Mouse (Mus musculus): ENCODE measurements around the gene Slc26a6.
A peak's percentile ranks its signal among the peaks of the same experiment; 100 is the strongest.

Slc26a6 gene

DNA sequence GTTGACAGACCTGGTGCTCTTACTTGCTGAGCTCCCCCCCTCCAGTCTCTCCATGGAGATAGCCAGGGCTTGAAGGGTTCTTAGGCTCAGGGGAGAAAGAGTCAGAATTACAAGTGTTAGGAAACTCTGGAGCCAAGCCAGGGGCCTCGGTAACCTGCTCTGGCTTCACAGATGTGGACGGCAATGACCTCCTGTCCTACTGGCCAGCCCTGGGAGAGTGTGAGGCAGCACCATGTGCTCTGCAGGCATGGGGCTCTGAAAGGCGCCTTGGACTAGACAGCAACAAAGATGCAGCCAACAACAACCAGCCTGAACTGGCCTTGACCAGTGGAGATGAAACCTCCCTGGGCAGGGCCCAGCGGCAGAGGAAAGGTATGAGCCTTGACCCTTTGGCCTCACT lies 5.7 kb upstream of the Slc26a6 start:
- no peak for DNase-seq

- DNase-seq, result no peak
Measured at GRCm38 (mm10) chr9:108848419-108848818, 4.7 kb upstream of the Slc26a6 start.

DNA sequence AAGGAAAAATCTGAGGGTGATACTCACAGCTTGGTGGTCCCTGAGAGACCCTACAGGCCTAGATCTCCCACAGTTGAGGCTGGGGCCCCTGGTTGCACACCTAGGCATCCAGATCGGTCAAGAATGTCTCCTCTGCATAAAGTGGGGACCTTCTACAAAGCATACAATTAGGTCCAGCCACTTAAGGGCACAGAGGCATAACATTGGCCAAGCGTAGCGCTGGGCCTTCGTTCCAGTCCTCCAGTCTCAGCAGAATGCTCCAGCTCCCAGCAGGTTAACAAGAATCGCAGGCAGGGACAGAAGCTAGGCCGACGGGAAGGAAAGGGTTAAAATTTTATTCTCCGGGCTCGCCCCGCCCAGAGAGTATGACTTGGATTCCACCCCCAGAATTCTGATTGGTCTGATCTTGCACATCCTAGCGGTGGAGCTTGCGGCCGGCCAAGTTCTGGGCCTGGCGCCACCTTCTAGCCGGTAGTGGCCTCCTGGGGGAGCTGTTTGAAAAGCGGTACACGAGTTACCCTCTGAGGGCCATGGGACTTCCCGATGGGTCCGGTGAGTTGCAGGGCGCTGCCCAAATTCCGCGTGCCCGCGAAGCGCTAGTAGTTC lies 655 bp downstream of the Slc26a6 start:
- DNase-seq, result peak; percentile 91 to 93

GRCm38 (mm10) chr9:108854241-108854696 lies 1.2 kb downstream of the Slc26a6 start:
- DNase-seq, result peak; percentile 77 to 81

DNA sequence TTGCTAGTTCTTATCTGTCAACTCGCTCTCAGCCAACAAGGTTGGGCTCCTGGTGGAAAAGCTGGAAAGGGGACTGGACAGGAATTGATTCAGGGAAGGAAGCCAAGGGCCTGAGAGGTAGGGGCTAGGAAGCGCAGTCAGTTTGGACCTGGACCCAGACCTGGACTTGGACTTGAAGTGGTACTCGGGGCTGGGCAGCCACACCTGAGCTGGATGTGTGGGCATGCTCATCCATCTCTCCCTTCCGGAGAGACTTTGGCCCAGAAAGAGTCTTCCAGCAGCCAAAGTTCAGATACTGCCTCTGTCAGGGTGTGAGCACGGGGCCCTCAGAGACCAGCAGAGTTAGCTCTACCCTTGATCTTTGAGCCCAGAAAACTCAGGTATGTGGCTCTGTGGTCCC lies 2.3 kb downstream of the Slc26a6 start:
- no peak for DNase-seq

DNA sequence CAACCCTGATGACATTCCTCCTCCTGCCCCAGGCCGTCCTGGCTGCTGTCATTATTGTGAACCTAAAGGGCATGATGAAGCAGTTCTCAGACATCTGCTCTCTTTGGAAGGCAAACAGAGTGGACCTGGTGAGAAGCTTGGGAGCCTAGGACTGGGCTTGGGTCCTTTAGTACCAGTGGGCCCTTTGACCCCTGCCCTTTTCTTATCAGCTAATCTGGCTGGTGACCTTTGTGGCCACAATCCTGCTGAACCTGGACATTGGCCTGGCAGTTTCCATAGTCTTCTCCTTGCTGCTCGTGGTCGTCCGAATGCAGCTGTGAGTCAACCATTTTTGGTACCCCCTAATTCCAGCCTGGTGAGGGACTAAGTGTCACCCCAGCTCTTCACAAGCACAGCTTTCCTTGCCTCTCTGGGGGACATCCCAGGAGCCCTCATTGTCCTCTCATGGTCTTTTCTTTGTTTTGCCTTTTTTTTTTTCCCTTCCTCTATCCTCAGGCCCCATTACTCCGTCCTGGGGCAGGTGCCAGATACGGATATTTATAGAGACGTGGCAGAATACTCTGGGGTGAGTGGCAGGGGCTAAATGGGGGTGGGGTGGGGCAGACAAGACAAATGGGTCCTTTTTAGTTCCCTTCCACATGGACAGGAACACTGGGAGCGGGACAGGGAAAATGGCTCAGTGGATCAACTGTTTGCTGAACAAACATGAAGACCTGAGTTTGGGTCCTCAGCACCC lies 5.9 kb downstream of the Slc26a6 start:
- DNase-seq, result no peak

DNA sequence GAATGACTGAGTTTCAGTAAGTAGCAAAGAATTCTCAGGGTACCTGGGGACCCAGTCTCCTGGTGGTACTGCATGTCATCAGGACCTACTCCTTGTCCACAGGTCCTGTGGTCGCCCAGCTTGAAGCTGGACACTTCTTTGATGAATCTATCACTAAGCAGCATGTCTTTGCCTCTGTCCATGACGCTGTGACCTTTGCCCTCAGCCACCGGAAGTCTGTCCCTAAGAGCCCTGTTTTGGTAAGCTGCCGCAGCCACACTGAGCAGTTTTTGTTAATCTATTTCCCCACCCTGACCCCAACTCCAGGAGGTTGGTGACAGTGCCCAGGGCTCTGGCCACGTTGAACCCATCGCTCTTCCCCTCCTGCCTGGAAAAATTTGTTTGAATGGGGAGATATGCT lies 59.2 kb downstream of the Slc26a6 start:
- DNase-seq, result no peak

GRCm38 (mm10) chr9:108913161-108913560 lies 60.1 kb downstream of the Slc26a6 start:
- DNase-seq, result no peak

GRCm38 (mm10) chr9:108913621-108914020 lies 60.5 kb downstream of the Slc26a6 start:
- no peak for DNase-seq

DNA sequence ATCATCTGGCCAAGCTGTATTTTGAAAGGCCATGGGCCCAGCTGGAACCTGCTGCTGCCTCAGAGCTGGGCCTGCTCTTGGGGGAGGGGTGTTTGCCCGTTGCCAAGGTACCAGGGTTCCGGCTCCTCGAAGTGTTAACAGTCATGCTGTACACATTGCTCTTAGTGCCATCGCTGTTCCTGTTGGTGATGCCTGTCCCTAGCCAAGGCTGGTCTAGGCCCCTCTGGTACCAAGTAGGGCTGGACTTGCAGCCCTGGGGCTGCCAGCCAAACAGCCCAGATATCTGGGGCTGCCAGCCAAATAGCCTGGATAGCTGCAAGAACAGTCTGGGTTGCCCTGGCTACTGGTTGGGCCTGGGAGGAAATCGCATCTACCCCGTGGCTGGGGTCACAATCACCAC lies 61.4 kb downstream of the Slc26a6 start, which contains the start of gene Tmem89:
Tmem89 (plus strand) TSS at position 129 of the 400 bp plus-strand sequence.
- peak; percentile 34 to 49 for DNase-seq

- DNase-seq, result no peak
Measured at GRCm38 (mm10) chr9:108925897-108926296, 72.8 kb downstream of the Slc26a6 start.

DNA sequence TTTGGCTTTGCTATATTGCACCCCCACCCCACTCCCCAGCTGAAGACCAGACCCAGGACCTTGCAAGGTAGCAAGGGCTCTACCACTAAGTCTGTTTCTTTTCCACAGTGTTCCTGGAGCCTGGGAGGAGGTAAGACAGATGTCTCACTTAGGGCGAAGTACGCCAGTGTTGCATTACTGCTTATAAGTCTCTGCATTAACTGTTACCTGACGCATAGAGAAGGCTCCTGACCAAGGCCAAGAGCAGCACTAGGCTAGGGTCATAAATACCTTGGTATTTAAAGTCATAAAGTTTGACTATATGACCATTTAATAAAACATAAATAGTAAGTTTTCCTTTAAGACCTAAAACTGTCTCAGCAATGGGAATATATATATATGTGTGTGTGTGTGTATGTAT lies 75.3 kb downstream of the Slc26a6 start:
- no peak for DNase-seq

DNA sequence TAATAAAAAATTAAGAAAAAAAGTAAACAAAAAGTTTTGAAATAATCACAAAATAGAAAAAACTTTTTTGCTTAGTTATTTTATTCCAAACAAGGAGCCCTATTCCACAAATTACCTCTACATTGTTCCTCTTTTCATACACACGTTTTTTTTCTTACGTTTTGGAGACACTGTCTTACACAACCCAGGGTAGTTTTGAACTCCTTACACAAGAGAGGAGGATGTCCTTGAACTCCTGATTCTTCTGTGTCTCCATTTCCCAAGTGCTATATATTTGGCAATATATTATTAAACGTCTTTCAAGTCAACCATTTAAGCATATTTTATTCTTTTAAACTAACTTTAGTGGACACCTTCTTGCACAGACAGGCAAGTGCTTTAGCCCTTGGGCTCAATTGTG lies 82.9 kb downstream of the Slc26a6 start:
- DNase-seq, result no peak

GRCm38 (mm10) chr9:108936418-108937364 lies 83.6 kb downstream of the Slc26a6 start, which contains the start of gene Uqcrc1:
TSS of gene Uqcrc1 (plus strand) at chr9:108936633.
- DNase-seq, result peak; percentile 98

GRCm38 (mm10) chr9:108945111-108945510 lies 92.0 kb downstream of the Slc26a6 start:
- no peak for DNase-seq

DNA sequence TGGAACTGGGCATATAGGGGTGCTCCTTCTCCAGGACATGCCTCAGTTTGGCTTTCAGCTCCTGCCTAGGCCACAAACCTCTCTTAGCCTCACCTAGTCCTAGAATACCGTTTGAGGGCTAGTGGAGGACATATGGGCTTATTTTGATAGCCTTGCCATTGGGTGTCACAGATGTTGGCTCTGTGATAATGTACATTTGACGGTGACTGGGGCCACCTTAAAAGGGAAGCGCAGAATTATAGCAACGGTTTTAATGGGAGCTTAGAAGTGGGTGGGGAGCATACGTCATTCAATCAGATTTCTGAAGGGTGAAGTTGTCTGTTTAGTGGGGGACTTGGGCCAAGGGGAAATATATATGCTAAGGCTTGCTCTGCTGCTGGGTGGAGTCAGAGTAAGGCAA lies 92.5 kb downstream of the Slc26a6 start:
- DNase-seq, result no peak

DNA sequence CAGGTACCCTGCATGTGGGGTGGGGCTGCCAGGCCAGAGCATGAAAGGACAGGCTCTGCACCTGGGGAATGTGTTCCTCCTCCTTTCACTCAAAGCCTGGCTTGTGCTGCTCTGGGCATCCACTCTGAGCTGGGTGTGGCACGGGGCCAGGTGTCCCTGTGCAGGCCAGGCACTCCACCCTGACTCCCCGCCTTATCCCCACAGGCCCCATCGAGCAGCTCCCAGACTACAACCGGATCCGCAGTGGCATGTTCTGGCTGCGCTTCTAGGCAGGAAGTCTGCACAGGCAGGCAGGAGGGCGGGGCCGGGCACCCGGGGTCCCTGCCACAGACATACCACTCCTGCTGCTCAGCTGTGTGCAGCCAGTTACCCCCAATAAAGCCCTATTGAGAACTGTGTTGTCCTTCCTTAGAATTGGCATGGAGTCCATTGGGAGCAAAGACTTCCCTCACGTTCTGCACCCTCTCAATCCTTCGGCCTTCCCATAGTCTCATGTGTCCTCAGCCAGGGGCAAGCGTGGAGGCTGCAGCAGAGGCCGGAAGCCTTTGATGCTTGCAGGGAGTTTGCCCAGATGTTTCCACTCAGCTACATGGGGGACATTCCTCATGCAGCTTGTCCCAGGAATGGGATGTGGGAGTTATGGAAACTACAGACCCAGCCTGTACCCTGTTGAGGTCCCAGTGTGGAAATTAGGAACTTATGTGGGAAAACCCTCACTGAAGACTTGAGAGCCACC lies 96.3 kb downstream of the Slc26a6 start:
- peak; percentile 53 to 67 for DNase-seq

GRCm38 (mm10) chr9:108949967-108950728 lies 97.1 kb downstream of the Slc26a6 start:
- peak in 1 of 2 experiments; percentile 28 for DNase-seq

DNA sequence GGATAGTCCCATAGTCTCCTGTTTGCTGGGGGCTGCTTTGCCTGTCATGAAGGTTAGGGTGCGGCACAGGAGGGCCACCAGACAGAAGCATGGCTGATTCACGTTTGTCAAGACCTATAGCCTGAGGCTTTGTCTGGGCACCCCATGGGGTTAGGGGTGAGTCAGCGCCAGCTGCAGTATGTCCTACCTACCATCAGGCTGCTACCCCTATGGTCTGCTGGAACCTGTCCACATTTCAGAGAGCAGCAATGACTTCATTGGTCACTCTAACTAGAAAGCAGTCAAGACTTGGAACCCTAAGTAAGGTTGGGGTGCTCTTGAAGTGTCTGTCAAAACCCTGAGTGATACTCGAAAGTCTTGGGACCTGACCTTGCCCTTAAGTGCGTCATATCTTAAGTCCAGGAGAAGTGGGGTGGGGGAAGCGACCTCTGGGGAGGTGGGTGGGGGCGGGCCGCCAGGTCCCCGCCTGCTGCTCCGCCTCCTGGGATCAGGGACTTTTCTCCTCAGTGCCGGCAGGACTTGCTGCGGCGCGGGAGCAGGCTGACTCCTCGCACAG lies 100.1 kb downstream of the Slc26a6 start, which contains the start of gene Col7a1:
Col7a1 (plus strand) TSS at position 506 of the 556 bp plus-strand sequence.
- DNase-seq, result no peak

GRCm38 (mm10) chr9:108955241-108955640 lies 102.2 kb downstream of the Slc26a6 start:
- DNase-seq, result no peak

GRCm38 (mm10) chr9:108955846-108956245 lies 102.8 kb downstream of the Slc26a6 start:
- DNase-seq, result no peak

Measured in cerebellum, postnatal 36 days (tissue).